Mouse (Mus musculus) CH12F3 (cell line): ENCODE results near the gene Fras1.

Experiments
- in situ Hi-C: fragments of 300-500 bp; cut with MboI; formaldehyde crosslinking; loops from 2 replicates; pipeline ENCODE4 v1.14.3; 2020; ENCODE audit warnings: low sequenced_read_pairs

Fras1 gene

GRCm38 (mm10) chr5:96479003-96479402 is 105.2 kb downstream of the Fras1 start:
- in situ Hi-C loops = no loop called here

- in situ Hi-C loops = no loop called here
Observed at GRCm38 (mm10) chr5:96481159-96481558, 107.4 kb downstream of the Fras1 start.

DNA sequence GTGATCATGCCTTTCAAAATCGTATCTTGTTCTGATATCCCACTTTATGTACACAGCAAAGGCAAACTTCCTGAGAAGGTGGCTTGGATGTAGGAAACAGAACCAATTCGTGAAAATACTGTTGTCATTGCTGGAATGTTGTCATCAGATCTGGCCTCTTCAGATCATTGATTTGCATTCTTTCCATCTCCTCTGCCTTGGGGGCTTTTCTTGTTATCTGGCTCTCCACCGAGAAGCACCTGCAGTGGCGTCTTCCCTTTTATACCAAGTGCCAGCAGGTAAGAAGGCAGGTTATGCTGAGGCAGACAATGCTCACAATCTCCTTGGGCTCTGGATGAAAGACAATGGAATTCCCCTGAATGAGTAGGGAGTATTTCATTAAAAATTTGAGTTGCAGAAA is 108.3 kb downstream of the Fras1 start:
- in situ Hi-C loops = no loop called here

GRCm38 (mm10) chr5:96492497-96492896 is 118.7 kb downstream of the Fras1 start:
- in situ Hi-C loops = no loop called here

DNA sequence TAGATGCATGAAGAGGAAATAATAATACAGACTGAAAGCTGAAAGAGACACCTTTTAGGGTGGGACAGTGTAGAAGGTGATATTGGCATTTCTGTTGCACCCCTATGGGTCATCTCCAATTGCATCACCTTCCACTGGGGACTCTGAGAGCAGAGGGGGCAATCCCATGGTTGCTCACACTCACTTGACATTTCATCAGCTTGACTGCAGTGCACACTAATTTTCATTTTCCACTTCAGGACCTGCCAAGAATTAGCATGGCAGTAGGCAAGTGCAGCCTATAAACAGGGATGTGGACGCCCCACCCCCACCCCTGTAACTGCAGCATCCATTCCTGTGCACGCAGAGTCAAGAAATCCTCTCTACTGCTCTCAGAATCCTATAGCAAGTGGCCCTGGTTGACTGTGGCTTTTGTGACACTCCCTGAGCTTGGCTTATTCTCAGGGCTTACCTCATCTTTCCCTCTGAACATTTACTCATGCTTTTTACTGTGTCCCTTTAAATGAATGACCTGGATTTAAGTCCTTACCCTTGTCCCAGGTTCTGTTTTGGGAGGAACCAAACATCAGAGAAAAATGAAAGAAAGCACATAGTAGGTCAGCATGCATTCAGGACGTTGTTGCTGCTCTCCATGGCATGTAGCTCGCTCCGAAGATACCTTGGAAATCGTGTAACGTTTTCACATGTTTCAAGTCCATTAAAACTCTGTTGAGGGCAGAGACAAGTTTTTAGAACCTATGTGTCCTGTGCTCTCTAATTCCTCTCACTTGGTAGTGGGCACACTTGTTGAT is 120.9 kb downstream of the Fras1 start:
- in situ Hi-C loops = no loop called here

GRCm38 (mm10) chr5:96498083-96498482 is 124.3 kb downstream of the Fras1 start:
- in situ Hi-C loops = no loop called here

- in situ Hi-C loops = no loop called here
Observed at GRCm38 (mm10) chr5:96501783-96502182, 128.0 kb downstream of the Fras1 start.

DNA sequence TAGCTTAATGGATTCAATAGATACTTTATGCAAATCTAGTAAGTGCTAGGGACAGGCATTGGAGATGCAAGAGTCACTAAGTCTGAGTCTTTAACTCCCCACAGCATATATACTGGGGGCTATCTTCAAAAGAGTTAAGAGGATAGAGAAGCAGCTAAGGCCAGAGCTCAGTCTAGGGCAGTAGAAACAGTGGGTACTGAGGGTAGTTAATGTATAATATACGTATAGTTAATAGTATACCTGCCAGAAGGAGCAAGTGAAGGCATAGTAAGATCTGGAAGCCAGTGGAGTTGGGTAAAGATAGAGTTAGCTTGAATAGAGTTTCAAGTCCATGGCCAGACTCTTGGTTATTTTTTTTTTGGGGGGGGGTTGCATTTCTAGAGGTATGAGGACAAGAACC is 128.6 kb downstream of the Fras1 start:
- in situ Hi-C loops = no loop called here

DNA sequence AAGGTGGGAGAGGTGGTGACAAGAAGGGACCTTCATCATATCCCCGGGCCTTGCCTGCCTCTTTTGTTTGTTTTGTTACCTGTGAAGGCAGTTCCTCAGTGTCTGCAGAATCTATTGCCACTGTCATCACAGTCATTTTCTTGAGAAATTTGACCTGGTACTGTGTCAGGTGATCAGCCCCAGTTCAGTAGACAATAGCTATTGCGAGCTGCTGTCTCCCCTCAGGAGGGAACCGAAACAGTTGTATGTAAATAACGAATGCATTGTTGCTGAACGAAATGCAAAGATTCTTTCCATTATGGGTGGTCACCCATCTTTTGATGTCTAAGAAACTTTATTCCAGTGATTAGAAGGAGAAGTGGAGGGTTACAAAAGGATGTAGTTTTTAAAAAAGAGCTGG is 137.2 kb downstream of the Fras1 start:
- in situ Hi-C loops = no loop called here

GRCm38 (mm10) chr5:96513327-96513726 is 139.6 kb downstream of the Fras1 start:
- in situ Hi-C loops = no loop called here

DNA sequence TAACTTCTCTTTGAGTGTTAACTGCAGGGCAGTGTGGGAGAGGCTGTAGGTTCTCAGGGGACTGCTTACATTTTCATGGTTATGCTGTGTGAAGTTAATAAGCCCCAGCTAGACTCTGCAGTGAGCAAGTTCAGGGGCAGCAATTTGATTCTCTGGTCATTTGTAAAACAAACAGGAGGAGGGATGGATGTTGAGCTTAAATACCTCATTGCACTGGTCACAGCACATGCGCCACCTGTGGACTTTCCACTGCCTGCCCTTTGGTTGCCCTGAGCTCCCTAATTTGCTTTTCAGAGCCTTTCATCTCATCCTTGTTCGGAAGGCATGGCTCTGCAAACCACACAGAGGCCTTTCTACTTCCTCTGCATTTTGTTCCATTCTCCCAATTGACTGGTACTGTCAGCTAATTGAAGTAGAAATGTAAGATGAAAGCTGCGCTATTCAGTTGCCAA is 142.1 kb downstream of the Fras1 start:
- in situ Hi-C loops = no loop called here

DNA sequence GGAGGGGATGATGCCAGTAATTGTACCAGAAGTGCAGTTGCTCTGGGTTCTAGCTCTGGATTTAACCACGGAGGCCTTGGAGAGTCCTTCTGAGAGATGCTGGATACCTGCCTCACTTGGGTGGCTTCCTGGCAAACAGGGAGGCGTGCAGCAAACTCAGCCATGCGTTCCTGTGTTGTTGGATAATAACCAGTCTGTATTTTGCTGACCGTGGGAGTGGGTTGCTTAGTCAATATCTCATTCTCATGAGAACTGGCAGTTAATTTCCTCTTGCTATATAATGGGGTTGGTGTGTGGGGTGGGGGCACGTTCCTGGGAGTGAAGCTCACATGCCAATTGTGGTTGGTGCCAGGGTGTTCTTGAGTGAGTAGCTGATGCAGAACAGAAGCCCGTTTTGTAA is 142.6 kb downstream of the Fras1 start:
- in situ Hi-C loops = no loop called here

DNA sequence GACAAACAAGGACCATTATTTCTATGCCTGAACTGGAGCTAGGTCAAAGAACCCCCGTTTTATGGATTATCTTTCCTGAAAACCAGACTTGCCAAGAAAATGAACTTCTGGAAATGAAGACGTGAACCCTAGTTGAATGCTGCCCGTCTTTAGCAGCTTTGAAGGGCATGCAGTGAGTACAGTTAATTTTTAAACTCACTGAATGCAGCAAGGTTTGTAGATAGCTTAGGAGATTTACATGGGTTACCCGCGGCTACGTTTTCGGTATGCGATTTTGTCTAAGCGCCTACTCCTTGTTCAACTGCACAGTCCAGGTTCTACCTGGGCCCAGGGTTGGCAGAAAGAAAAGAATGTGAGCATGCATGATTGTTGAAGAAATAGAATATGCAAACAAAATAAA is 147.8 kb downstream of the Fras1 start:
- in situ Hi-C loops = no loop called here

DNA sequence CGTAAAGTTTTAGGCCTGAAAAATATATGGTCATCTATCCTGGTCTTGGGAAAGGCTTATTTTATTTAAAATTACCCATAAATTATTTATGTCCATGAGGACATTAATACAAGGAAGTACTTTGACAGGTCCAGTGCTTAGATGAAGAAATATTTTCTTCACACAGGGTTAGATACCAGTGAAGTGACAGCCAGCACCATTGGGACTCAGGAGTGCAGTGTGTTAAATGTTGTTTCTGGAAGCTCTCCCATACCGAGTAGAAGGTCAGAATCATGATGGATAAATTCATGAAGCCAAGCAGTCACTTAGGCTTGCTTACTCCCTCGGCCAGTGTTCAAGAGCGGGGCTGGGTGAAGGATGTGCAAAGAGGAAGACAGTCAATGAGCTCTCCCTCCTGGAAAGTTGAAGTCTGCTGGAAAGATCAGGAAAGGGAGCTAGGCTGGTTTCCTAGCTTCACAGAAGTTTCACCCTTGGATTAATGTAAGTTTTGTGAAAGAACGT is 149.2 kb downstream of the Fras1 start:
- in situ Hi-C loops = no loop called here

DNA sequence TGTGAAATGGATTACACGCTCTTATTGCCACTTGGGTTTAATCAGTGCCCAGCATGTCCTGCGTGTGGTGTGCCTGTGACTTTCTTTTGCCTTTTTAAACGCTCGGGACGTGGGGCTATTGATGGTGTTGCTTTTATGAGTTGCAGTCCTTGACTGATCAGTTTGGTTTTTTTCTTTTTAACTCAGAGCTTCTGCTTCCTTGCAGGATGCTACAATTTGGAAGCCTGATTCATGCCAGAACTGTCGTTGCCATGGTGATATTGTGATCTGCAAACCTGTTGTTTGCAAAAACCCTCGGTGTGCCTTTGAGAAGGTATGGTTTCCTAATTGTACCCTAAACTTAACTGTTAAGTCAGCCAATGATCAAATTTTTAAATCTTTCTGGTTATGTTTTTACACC is 154.5 kb downstream of the Fras1 start:
- in situ Hi-C loops = no loop called here

DNA sequence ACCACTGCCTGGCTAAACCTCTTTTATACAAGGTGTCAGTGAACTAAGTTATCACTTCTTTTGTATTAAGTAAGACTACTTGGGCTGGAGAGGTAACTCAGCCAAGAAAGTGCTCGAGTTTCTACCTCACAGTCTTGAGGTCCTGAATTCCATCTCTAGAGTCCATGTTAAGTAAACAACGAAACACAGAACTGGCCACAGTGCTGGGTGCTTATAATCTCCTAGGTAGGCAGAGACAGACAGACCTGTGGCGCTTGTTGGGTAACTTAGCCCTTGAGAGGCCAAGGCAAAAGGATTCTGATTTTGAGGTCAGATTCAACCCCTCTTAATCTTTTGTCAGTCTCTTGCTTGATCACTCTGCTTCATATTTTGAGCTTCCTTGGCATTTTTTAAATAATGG is 156.8 kb downstream of the Fras1 start:
- in situ Hi-C loops = no loop called here

DNA sequence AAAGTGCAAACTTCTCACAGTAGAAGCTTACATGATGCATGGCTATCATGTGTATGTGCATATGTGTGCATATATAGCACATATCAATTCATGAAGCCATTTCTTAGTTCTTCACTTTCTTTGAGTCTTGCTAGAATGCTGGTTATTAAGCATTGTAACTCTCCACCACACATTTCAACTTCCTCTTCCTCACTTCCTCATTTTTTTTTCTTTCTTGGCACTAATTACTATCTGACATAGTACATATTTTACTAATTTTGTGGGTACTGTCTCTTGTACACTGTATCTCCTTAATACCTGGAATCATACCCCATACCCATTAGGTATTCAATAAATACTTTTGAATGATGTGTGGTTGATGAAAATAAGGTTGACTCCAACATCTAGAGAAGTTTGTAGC is 158.2 kb downstream of the Fras1 start:
- in situ Hi-C loops = no loop called here

GRCm38 (mm10) chr5:96536527-96536926 is 162.8 kb downstream of the Fras1 start:
- in situ Hi-C loops = no loop called here

DNA sequence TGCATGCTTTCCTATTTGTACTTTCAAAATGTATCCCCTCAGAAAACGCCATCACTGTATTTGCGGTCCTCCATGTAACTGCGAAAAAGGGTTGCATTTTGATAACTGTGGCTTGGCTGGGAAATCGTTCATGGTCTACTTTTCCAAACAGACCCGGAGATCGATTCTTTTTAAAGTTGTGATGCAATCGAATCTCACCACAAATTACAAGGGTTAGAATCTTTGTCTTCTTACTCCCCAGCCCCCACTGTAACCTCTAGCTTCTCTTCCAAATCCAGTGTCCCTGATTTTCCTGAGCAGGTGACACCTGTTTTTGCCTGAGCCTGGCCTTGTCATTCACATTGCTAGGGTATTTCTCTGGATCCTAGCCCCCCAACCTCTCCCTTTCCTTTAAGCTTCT is 163.2 kb downstream of the Fras1 start:
- in situ Hi-C loops = no loop called here

GRCm38 (mm10) chr5:96544112-96544511 is 170.4 kb downstream of the Fras1 start:
- in situ Hi-C loops = no loop called here

- in situ Hi-C loops = no loop called here
Observed at GRCm38 (mm10) chr5:96545994-96546393, 172.2 kb downstream of the Fras1 start.

DNA sequence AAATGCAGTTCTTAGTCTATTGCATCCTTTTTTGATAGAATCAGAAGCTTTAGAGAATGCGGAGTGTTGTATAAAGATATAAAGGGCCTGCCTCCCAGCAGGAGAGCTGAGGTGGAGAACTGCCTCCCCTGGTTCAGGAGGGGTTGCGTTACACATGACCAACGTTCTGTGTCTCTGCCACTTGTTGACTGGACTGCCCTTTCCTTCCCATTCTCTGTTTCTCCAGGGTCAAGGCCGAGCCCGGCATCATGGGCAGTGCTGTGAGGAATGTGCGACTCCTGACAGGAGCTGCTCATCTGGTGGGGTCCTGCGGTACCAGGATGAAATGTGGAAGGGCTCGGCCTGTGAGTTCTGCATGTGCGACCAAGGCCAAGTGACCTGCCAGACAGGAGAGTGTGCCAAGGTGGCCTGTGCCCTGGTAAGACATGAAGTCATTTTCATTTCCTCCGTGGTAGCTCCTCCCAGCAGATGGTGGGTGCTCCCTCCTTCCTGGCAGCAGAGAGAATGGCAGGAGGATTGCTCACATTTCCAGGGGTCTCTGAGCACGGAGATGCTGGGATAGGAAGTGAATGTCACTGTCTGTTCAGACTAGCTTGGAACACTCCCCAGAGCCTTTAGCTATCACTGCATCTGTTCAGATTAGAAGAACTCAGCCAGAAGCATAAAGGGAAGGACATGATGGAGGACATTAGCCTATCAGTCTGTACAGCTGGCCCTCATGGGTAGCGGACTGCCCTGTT is 181.4 kb downstream of the Fras1 start:
- in situ Hi-C loops = no loop called here
